Mouse (Mus musculus): ENCODE data around the gene Vmn1r10. TPM values are rescaled to one million over a fixed set of nuclear protein-coding genes. Genes with fewer than 3 reads are reported as not detected.

Vmn1r10 gene
- total and polyA plus RNA-seq, 3 experiments: not detected

Other genes with a start within 250 kb of the Vmn1r10 start
- gene Nt5c3, start 185.5 kb upstream of the Vmn1r10 start, total RNA-seq (2012; rRNA removed): 23.7 and 23.8 TPM in 2 replicates
- 82.4 and 82.5 TPM in 2 replicates for gene Nt5c3, start 185.5 kb upstream of the Vmn1r10 start, total RNA-seq (2014; rRNA removed)
- 36.5 and 38.7 TPM in 2 replicates for gene Nt5c3, start 185.5 kb upstream of the Vmn1r10 start, polyA plus RNA-seq (2012; ENCODE audit: insufficient read length, low read depth)
- 0.25 and 0.29 TPM in 2 replicates for gene Vmn1r4, start 185.4 kb upstream of the Vmn1r10 start, total RNA-seq (2012; rRNA removed)
- 0.11 and 0.41 TPM in 2 replicates for gene Vmn1r4, start 185.4 kb upstream of the Vmn1r10 start, total RNA-seq (2014; rRNA removed)
- gene Vmn1r4, start 185.4 kb upstream of the Vmn1r10 start, polyA plus RNA-seq (2012; ENCODE audit: insufficient read length, low read depth): 0.11 and 0.12 TPM in 2 replicates
- not detected in 2 replicates for gene Vmn1r5, start 139.2 kb upstream of the Vmn1r10 start, total RNA-seq (2012; rRNA removed)
- not detected in 2 replicates for gene Vmn1r5, start 139.2 kb upstream of the Vmn1r10 start, total RNA-seq (2014; rRNA removed)
- not detected in 2 replicates for gene Vmn1r5, start 139.2 kb upstream of the Vmn1r10 start, polyA plus RNA-seq (2012; ENCODE audit: insufficient read length, low read depth)
- not detected in 2 replicates for gene Vmn1r6, start 112.2 kb upstream of the Vmn1r10 start, total RNA-seq (2012; rRNA removed)
- not detected in 2 replicates for gene Vmn1r6, start 112.2 kb upstream of the Vmn1r10 start, total RNA-seq (2014; rRNA removed)
- gene Vmn1r6, start 112.2 kb upstream of the Vmn1r10 start, polyA plus RNA-seq (2012; ENCODE audit: insufficient read length, low read depth): not detected in 2 replicates
- gene Vmn1r7, start 84.1 kb upstream of the Vmn1r10 start, total RNA-seq (2012; rRNA removed): not detected in 2 replicates
- not detected in 2 replicates for gene Vmn1r7, start 84.1 kb upstream of the Vmn1r10 start, total RNA-seq (2014; rRNA removed)
- not detected in 2 replicates for gene Vmn1r7, start 84.1 kb upstream of the Vmn1r10 start, polyA plus RNA-seq (2012; ENCODE audit: insufficient read length, low read depth)
- not detected in 2 replicates for gene Vmn1r8, start 77.2 kb upstream of the Vmn1r10 start, total RNA-seq (2012; rRNA removed)
- gene Vmn1r8, start 77.2 kb upstream of the Vmn1r10 start, total RNA-seq (2014; rRNA removed): not detected in 2 replicates
- not detected in 2 replicates for gene Vmn1r8, start 77.2 kb upstream of the Vmn1r10 start, polyA plus RNA-seq (2012; ENCODE audit: insufficient read length, low read depth)
- not detected in 2 replicates for gene Vmn1r9, start 42.7 kb upstream of the Vmn1r10 start, total RNA-seq (2012; rRNA removed)
- gene Vmn1r9, start 42.7 kb upstream of the Vmn1r10 start, total RNA-seq (2014; rRNA removed): not detected in 2 replicates
- gene Vmn1r9, start 42.7 kb upstream of the Vmn1r10 start, polyA plus RNA-seq (2012; ENCODE audit: insufficient read length, low read depth): not detected in 2 replicates
- not detected in 2 replicates for gene Vmn1r11, start 24.0 kb downstream of the Vmn1r10 start, total RNA-seq (2012; rRNA removed)
- not detected in 2 replicates for gene Vmn1r11, start 24.0 kb downstream of the Vmn1r10 start, total RNA-seq (2014; rRNA removed)
- not detected in 2 replicates for gene Vmn1r11, start 24.0 kb downstream of the Vmn1r10 start, polyA plus RNA-seq (2012; ENCODE audit: insufficient read length, low read depth)
- gene Vmn1r12, start 47.5 kb downstream of the Vmn1r10 start, total RNA-seq (2012; rRNA removed): not detected in 2 replicates
- not detected in 2 replicates for gene Vmn1r12, start 47.5 kb downstream of the Vmn1r10 start, total RNA-seq (2014; rRNA removed)
- gene Vmn1r12, start 47.5 kb downstream of the Vmn1r10 start, polyA plus RNA-seq (2012; ENCODE audit: insufficient read length, low read depth): not detected in 2 replicates
- not detected in 2 replicates for gene Vmn1r13, start 93.8 kb downstream of the Vmn1r10 start, total RNA-seq (2012; rRNA removed)
- not detected in 2 replicates for gene Vmn1r13, start 93.8 kb downstream of the Vmn1r10 start, total RNA-seq (2014; rRNA removed)
- gene Vmn1r13, start 93.8 kb downstream of the Vmn1r10 start, polyA plus RNA-seq (2012; ENCODE audit: insufficient read length, low read depth): 0.04 TPM in 2 replicates
- gene Vmn1r14, start 122.2 kb downstream of the Vmn1r10 start, total RNA-seq (2012; rRNA removed): not detected in 2 replicates
- gene Vmn1r14, start 122.2 kb downstream of the Vmn1r10 start, total RNA-seq (2014; rRNA removed): not detected in 2 replicates
- not detected in 2 replicates for gene Vmn1r14, start 122.2 kb downstream of the Vmn1r10 start, polyA plus RNA-seq (2012; ENCODE audit: insufficient read length, low read depth)
- not detected in 2 replicates for gene Vmn1r15, start 148.5 kb downstream of the Vmn1r10 start, total RNA-seq (2012; rRNA removed)
- gene Vmn1r15, start 148.5 kb downstream of the Vmn1r10 start, total RNA-seq (2014; rRNA removed): not detected in 2 replicates
- gene Vmn1r15, start 148.5 kb downstream of the Vmn1r10 start, polyA plus RNA-seq (2012; ENCODE audit: insufficient read length, low read depth): 0.27 TPM in 1 of 2 replicates, not detected in the other
- not detected in 2 replicates for gene Vmn1r16, start 220.0 kb downstream of the Vmn1r10 start, total RNA-seq (2012; rRNA removed)
- not detected in 2 replicates for gene Vmn1r16, start 220.0 kb downstream of the Vmn1r10 start, total RNA-seq (2014; rRNA removed)
- gene Vmn1r16, start 220.0 kb downstream of the Vmn1r10 start, polyA plus RNA-seq (2012; ENCODE audit: insufficient read length, low read depth): not detected in 2 replicates